Mouse (Mus musculus) intestine, embryonic 16.5 days (tissue): ENCODE results near the gene Nolc1. TPM values are rescaled to one million over a fixed set of nuclear protein-coding genes. Genes with fewer than 3 reads are reported as not detected.

Source experiments
- ATAC-seq: fragments of 200-750 bp; cut with Nextera tagmentation; 2 replicates; pipeline ENCODE4 v1.8.0; 2017; ENCODE audit warnings: moderate TSS enrichment, moderate library complexity
- H3K27ac ChIP-seq: fragments of 300-500 bp; sonication (generic); 2 replicates; pipeline ENCODE4 v1.5.1; 2014; ENCODE audit warnings: mild to moderate bottlenecking, low read length
- H3K27me3 ChIP-seq: fragments of 300-500 bp; sonication (generic); replicated peaks from 2 replicates; pipeline ENCODE4 v1.6.1; 2014; ENCODE audit warnings: low read length, control low read depth, mixed read lengths; ENCODE audit not compliant: control insufficient read depth, insufficient read depth
- H3K36me3 ChIP-seq: fragments of 300-500 bp; sonication (generic); 2 replicates; pipeline ENCODE4 v1.6.1; 2014; ENCODE audit warnings: low read length, control low read depth; ENCODE audit not compliant: control insufficient read depth, insufficient read depth
- H3K4me1 ChIP-seq: fragments of 300-500 bp; sonication (generic); 2 replicates; pipeline ENCODE4 v1.6.1; 2014; ENCODE audit warnings: low read length, control low read depth, mixed read lengths; ENCODE audit not compliant: control insufficient read depth, insufficient read depth
- H3K4me2 ChIP-seq: fragments of 300-500 bp; sonication (generic); 2 replicates; pipeline ENCODE4 v1.6.1; 2014; ENCODE audit warnings: low read depth, low read length, control low read depth
- H3K4me3 ChIP-seq: fragments of 300-500 bp; sonication (generic); 2 replicates; pipeline ENCODE4 v1.5.1; 2014; ENCODE audit warnings: mild to moderate bottlenecking, low read length
- H3K9ac ChIP-seq: fragments of 300-500 bp; sonication (generic); 2 replicates; pipeline ENCODE4 v1.6.1; 2014; ENCODE audit warnings: low read depth, low read length
- H3K9me3 ChIP-seq: fragments of 300-500 bp; sonication (generic); 2 replicates; pipeline ENCODE4 v1.6.1; 2016; ENCODE audit warnings: low read length, control low read depth; ENCODE audit not compliant: control insufficient read depth
- WGBS: fragments of 180-500 bp; shearing (Covaris S2); extraction: QIAGEN DNeasy Blood & Tissue Kit; methylation state at CpG from one replicate; pipeline ENCODE4 v1.1.7; 2014; 5-methylcytosine and 5-hydroxymethylcytosine counted together
- polyA plus RNA-seq: library from polyadenylated mRNA; unstranded; fragments of >200 nt; fragmentation: Nextera tagmentation; extraction: Ambion mirVana; gene quantifications from 2 replicates; pipeline ENCODE4 v1.2.1, GENCODE M21; 2015

Gene Nolc1
- polyA plus RNA-seq, 1 experiment from 2014 or later: 88.8 TPM

DNA sequence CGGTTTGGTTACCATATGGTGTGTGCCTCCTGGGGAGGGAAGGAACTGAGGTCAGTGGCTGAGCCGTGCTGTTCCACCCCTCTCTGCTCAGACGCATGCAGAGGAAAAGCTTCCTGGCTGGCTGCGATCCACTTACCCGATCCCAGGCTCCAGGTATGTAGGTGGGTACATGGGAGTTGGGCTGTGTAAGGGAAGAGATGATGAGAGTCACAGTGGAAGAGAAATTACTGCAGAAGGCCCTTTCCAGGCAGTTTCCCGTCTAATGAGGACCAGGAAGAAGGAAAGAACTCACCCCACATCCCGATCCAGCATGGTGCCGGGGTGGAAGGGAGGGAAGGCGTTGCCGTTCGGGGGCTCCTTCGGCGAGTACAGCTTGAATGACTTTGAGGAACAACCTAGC is 39.7 kb upstream of the Nolc1 start:
- no peaks in the 10 kb centered on the region for H3K27me3 ChIP-seq
- 85% methylated on average over 13 of the region's 13 CpGs for WGBS
- ATAC-seq: no peak
- no peak overlapping the region for H3K9ac ChIP-seq
- peaks cover 32% of the 10 kb centered on the region for H3K4me1 ChIP-seq
- no peak overlapping the region for H3K27ac ChIP-seq
- no peak overlapping the region for H3K4me3 ChIP-seq
- peaks cover 23% of the 10 kb centered on the region for H3K36me3 ChIP-seq
- no peaks in the 10 kb centered on the region for H3K9me3 ChIP-seq
- no peak overlapping the region for H3K4me2 ChIP-seq

DNA sequence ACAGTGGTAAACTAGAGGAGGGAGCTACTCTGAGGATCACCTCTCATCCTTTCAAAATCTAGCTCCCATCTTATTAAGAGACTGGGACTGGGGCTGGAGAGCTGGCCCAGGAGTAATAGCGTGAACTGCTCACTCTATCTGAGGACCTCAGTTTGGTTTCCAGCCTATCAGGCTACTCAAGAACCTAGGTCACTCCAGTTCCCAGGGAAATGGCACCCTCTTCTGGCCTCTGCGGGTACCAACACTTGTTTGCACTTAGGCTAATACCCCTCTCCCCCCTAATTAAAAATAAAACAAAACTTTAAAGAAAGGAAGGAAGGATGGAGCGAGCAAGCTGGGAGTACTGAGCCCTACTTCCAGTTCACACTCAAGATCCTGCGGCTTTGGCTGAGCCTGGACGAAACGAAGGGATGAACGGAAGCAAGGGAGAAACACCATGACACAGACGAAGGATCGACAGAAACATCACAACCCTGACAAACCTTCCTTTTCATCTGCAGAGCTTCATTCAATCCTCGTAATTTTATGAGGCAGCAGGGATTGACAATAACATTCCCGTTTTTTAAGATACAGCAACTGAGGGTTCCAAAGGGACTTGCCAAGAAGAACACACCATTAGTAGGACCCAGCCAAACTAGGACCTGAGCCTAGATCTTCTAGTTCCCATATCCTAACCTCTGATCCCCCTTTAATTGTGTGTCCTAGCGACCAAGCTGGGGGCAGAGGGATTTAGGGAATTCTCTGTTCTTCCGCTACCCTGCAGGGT is 39.0 kb upstream of the Nolc1 start:
- no peak overlapping the region for H3K27ac ChIP-seq
- ATAC-seq: no peak
- H3K4me2 ChIP-seq: peak overlapping the region; percentile 92
- H3K4me1 ChIP-seq: peaks cover 39% of the 10 kb centered on the region
- peaks cover 23% of the 10 kb centered on the region for H3K36me3 ChIP-seq
- peak overlapping the region; percentile 91 for H3K9ac ChIP-seq
- H3K4me3 ChIP-seq: peak overlapping the region; percentile 83
- 73% methylated on average over 13 of the region's 13 CpGs for WGBS
- no peaks in the 10 kb centered on the region for H3K9me3 ChIP-seq
- H3K27me3 ChIP-seq: no peaks in the 10 kb centered on the region

DNA sequence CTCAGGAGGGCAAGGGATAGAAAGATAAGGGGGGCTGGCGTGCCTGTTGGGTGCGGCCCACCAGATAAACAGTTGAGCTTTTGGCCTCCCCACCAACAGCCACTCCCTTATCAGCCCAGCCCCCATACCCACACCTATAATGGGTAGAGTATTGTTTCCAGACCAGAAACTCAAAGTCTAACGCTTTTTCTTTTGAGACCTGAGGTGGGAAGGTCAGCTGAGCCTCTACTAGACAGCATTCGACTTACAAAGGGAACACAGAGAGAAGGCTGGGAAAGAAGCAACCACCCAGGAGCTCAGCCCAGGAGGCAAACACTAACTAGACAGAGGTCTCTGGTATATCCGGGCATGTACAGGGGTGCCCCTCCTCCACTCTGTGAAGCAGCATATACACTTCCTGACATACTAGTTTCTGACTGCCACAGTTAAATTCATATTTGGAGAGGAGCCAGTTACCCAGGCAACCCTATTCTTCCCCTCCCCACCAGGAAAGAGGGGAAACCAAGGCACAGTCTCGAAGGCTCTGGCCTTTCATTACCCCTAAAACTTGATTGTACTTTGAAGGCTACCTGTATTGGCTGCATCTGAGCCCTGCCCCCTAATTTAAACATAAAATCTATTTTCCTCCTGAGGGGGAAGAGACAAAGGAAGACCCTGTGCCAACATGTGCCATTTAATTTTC is 38.3 kb upstream of the Nolc1 start:
- Histone ChIP-seq H3K27ac (peak overlapping the region; percentile 58), H3K4me1 (peaks cover 46% of the 10 kb centered on the region), H3K4me2 (peak overlapping the region; percentile 92), H3K9me3 (no peaks in the 10 kb centered on the region), H3K9ac (peak overlapping the region; percentile 91), H3K27me3 (no peaks in the 10 kb centered on the region), H3K4me3 (peak overlapping the region; percentile 83), H3K36me3 (peaks cover 23% of the 10 kb centered on the region)
- ATAC-seq: no peak
- 21% methylated on average over 6 of the region's 6 CpGs for WGBS

DNA sequence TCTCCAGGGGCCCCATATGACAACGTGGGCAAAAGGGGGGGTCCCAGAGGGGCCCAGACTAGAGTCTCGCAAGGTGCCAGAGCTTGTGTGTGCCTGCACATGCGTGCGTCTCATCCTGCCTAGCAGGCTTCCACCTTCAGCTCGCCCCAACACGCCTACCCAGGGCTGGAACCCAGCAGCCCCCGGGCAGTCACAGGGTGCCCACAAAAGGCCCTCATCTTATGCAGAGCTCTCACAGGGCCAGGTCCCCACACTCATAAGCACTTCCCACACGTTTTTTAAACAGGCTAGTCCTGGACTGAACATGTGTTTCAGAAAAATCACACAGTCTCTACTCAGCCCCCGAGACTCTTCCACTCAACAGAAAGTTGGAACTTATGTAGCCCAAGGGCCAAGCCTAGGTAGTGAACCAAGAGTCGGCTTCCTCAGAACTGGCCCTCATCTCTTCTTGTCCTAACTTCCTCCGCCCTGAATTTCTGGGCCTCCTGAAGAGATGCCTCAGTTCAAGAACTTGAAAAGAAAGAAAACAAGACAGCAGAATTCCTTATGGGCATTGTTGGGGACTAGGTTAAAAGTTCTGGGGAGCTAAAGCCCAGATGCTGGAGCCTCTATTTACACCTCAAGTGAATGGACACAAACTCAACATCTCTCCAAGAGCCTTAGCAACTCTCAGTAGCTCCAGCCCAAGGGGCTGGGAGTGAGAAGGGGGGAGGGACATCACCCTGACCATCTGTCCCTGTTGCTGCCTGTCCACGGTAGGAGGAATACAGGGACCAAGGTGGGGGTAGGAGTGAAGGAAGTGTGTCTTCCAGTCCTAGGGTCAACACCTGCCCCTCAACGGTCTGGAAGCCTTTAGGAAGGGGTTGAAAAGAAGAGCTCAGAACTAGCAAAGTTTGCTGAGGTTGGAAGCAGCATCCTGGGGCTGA is 37.5 kb upstream of the Nolc1 start:
- Histone ChIP-seq H3K4me3 (peak overlapping the region; percentile 83), H3K36me3 (peaks cover 19% of the 10 kb centered on the region), H3K9me3 (no peaks in the 10 kb centered on the region), H3K27ac (peak overlapping the region; percentile 95), H3K4me1 (peaks cover 54% of the 10 kb centered on the region), H3K4me2 (peak overlapping the region; percentile 92), H3K9ac (peak overlapping the region; percentile 91), H3K27me3 (no peaks in the 10 kb centered on the region)
- ATAC-seq: no peak
- WGBS: 3% methylated on average over 13 of the region's 13 CpGs

DNA sequence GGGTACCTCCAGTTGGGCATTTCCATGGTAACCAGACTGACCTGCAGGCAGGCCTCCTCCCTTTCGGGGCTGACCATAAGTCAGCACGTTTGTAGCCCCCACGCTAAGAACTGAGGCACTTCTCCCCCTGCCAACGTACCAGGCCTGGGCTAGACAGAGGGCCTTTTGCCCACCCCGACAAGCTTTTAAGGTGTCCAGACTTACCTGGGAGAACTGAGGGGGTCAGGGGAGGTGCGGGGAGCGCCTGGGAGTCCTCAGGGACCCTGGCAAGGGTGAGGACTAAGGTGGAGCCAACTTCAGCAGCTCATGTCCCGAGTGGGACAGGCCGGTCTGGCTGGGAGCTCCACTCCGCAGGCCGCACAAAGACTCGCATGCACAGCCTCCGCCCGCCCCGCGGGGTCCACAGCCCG is 36.8 kb upstream of the Nolc1 start:
- peak overlapping the region; percentile 95 for H3K27ac ChIP-seq
- H3K9ac ChIP-seq: peak overlapping the region; percentile 91
- H3K9me3 ChIP-seq: no peaks in the 10 kb centered on the region
- no peaks in the 10 kb centered on the region for H3K27me3 ChIP-seq
- H3K4me2 ChIP-seq: peak overlapping the region; percentile 92
- peak overlapping the region; percentile 83 for H3K4me3 ChIP-seq
- peaks cover 61% of the 10 kb centered on the region for H3K4me1 ChIP-seq
- 0% methylated on average over 16 of the region's 17 CpGs for WGBS
- peak; percentile 32 for ATAC-seq
- peaks cover 15% of the 10 kb centered on the region for H3K36me3 ChIP-seq

DNA sequence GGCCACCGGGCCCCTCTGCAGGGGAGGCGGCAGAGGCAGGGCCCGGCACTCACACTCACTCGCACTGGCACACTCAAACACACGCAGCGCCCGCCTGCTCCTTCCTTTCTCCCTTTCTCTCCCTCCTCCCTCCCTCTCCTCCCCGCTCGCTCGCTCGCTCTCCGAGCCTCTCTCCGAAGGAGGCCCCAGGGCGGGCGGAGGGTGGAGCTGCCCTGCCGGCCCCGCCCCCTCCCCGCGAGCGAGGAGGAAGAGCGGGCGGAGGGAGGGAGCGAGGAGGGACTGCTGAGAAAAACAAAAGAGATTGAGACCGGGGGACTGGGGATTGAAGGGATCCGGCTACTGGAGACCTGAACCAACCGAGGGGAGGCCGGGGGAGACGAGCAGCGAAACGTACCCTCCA is 36.2 kb upstream of the Nolc1 start:
- peak overlapping the region; percentile 83 for H3K4me3 ChIP-seq
- H3K27ac ChIP-seq: peak overlapping the region; percentile 95
- peak; percentile 88 for ATAC-seq
- peaks cover 64% of the 10 kb centered on the region for H3K4me1 ChIP-seq
- H3K36me3 ChIP-seq: peaks cover 15% of the 10 kb centered on the region
- H3K4me2 ChIP-seq: peak overlapping the region; percentile 92
- whole genome bisulfite sequencing: under 1% methylated on average over 16 of the region's 30 CpGs
- H3K9ac ChIP-seq: peak overlapping the region; percentile 91
- H3K27me3 ChIP-seq: no peaks in the 10 kb centered on the region
- no peaks in the 10 kb centered on the region for H3K9me3 ChIP-seq

DNA sequence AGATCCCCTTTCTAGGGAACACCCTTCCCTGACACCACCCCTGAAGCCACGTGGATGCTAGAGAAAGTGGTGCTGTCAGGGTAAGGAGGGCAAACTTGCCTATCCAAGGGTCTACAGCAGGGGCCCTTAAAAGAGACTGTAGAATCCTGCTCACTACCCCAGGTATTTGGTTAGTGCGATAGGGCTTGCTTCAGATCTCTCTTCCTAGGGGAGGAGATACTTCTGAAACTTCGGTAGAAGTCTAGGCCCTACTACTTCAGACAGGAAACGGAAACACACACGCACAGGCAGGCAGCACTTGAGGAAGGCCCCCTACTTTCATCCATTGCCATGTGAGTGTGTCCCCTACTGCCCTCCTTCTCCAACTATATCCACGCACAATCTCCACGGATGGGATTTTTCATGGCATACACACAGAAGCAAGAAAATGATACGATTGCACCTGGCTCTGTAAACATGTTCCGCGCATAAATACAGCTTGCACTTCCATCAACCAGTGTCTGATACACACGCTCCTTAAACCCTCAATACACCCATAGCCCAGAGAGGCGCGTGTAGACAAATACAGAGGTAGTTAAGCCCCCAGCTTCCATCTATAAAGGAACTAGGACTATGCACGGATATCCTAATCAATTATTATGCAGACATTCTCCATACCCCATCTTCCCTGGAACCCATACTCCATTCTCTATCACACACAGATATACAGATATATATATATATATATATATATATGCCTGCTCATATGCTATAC is 35.3 kb upstream of the Nolc1 start:
- Histone ChIP-seq H3K9me3 (no peaks in the 10 kb centered on the region), H3K27ac (peak overlapping the region; percentile 95), H3K27me3 (no peaks in the 10 kb centered on the region), H3K36me3 (peaks cover 7% of the 10 kb centered on the region), H3K4me1 (peaks cover 64% of the 10 kb centered on the region), H3K9ac (peak overlapping the region; percentile 91), H3K4me2 (peak overlapping the region; percentile 92), H3K4me3 (peak overlapping the region; percentile 83)
- WGBS: 40% methylated on average over 14 of the region's 14 CpGs
- ATAC-seq: no peak

DNA sequence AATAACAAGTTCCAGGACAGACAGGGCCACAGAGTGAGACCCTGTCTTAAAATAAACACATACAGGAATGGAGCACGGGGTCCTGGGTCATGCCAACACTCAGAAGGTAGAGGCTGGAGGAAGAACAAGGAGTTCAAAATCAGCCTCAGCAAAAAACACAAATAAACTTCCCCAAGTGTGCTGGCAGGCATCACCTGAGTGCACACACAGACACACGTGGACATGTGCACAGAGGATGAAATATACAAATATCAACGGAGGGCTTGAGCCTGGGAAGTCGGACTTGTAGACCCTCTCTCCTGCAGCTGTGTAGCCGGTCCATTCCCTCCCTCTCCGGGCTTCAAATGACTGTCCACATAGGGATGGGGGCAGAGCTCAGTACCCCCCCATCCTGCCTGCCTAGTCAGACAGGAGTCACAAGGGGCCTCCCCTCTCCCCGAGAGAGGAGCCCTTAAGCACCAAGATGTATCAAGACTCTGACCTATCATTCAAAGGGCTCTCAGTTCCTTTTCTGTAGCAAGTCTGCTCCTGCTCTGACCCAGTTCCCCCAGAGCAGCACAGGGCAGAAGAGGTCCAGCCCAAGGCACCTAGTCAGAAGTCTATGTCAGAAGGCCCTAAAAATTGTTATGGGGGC is 34.2 kb upstream of the Nolc1 start:
- Histone ChIP-seq H3K4me1 (peaks cover 64% of the 10 kb centered on the region), H3K27ac (peak overlapping the region; percentile 98), H3K4me2 (peak overlapping the region; percentile 87), H3K9me3 (no peaks in the 10 kb centered on the region), H3K4me3 (peak overlapping the region; percentile 97), H3K9ac (peak overlapping the region; percentile 98), H3K27me3 (no peaks in the 10 kb centered on the region), H3K36me3 (no peaks in the 10 kb centered on the region)
- 27% methylated on average over 7 of the region's 7 CpGs for WGBS
- ATAC-seq: no peak
